Mouse (Mus musculus) midbrain, embryonic 12.5 days (tissue): Measurements from ENCODE around the gene Ceacam1. TPM values are rescaled to one million over a fixed set of nuclear protein-coding genes. Genes with fewer than 3 reads are reported as not detected.
"Not testable (repeated sequence)": the region's sequence is repeated elsewhere in the genome, so short reads cannot be mapped to it uniquely, and the experiment has no call there.

Experiments used
- ATAC-seq: fragments of 200-750 bp; cut with Nextera tagmentation; 2 replicates; pipeline ENCODE4 v1.8.0; 2017; ENCODE audit warnings: low read depth, moderate TSS enrichment, moderate library complexity; ENCODE audit not compliant: low FRiP score
- H3K27ac ChIP-seq: fragments of 300-500 bp; sonication (generic); replicated peaks from 2 replicates; pipeline ENCODE4 v1.5.1; 2016; ENCODE audit warnings: mild to moderate bottlenecking
- H3K27me3 ChIP-seq: fragments of 300-500 bp; sonication (generic); 2 replicates; pipeline ENCODE4 v1.6.1; 2016; ENCODE audit warnings: mild to moderate bottlenecking
- H3K36me3 ChIP-seq: fragments of 300-500 bp; sonication (generic); 2 replicates; pipeline ENCODE4 v1.6.1; 2016
- H3K4me1 ChIP-seq: fragments of 300-500 bp; sonication (generic); 2 replicates; pipeline ENCODE4 v1.6.1; 2016
- H3K4me2 ChIP-seq: fragments of 300-500 bp; sonication (generic); replicated peaks from 2 replicates; pipeline ENCODE4 v1.6.1; 2016; ENCODE audit warnings: mild to moderate bottlenecking, moderate library complexity
- H3K4me3 ChIP-seq: fragments of 300-500 bp; sonication (generic); 2 replicates; pipeline ENCODE4 v1.5.1; 2016; ENCODE audit warnings: mild to moderate bottlenecking
- H3K9ac ChIP-seq: fragments of 300-500 bp; sonication (generic); replicated peaks from 2 replicates; pipeline ENCODE4 v1.6.1; 2016; ENCODE audit warnings: mild to moderate bottlenecking, moderate library complexity
- H3K9me3 ChIP-seq: fragments of 300-500 bp; sonication (generic); 2 replicates; pipeline ENCODE4 v1.6.1; 2016; ENCODE audit warnings: mild to moderate bottlenecking
- WGBS: fragments of 180-500 bp; shearing (Covaris S2); methylation state at CpG from one replicate; pipeline ENCODE4 v1.1.7; 2016; 5-methylcytosine and 5-hydroxymethylcytosine counted together
- polyA plus RNA-seq: library from polyadenylated mRNA; unstranded; fragments of >200 nt; fragmentation: Nextera tagmentation; extraction: Ambion mirVana; gene quantifications from 2 replicates; pipeline ENCODE4 v1.2.1, GENCODE M21; 2016

Gene Ceacam1
- 0.64 and 0.73 TPM in 2 replicates for polyA plus RNA-seq

DNA sequence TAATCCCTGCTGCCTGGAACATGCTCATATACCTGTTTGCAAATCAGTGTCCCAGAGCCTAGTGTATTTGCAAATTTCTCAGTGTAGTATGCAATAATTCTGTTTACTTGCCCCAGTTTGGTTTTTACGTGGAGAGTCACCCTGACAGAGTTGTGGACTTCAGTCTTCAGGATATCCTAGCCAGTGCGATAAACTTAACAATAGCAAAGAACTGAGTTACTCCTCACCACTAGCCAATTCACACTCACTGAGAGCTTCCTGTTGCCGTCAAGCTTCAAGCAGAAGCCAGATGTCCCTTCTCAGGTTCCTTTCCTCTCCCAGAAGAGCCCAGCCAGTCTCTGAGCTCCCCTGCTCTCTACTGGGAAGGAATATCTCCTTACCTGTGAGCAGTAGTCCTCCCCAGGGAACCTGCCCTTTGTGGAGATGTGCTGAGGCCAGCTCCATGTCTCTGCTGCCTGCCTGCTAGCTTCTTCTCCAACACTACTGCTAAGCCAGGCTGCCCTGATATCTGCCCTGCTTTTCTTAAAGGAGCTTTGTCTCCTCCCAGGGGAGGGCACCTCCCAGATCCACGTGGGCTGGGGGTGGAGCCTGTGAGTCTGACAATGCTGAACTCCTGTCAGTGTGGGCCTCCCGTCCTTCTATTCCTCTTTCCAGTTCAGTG lies at the start of gene Ceacam1:
Gene Ceacam1, minus strand, starts transcription at position 513 of the 661 bp plus-strand sequence.
- H3K4me1 ChIP-seq, ATAC-seq, H3K9ac ChIP-seq, H3K36me3 ChIP-seq, H3K27ac ChIP-seq, H3K4me2 ChIP-seq, H3K4me3 ChIP-seq, H3K9me3 ChIP-seq, H3K27me3 ChIP-seq: not testable (repeated sequence)
- 39% methylated on average over 5 of the region's 5 CpGs for WGBS

- 83% methylated on average over 2 of the region's 5 CpGs for WGBS
- not testable (repeated sequence) for ATAC-seq, H3K9ac ChIP-seq, H3K36me3 ChIP-seq, H3K4me2 ChIP-seq, H3K4me3 ChIP-seq, H3K27me3 ChIP-seq, H3K4me1 ChIP-seq, H3K27ac ChIP-seq, H3K9me3 ChIP-seq
These were observed 38.8 kb upstream of the Ceacam1 start for GRCm38 (mm10) chr7:25516070-25516777.

- not testable (repeated sequence) for H3K27ac ChIP-seq, H3K9ac ChIP-seq, H3K4me3 ChIP-seq, H3K4me2 ChIP-seq, H3K36me3 ChIP-seq, H3K4me1 ChIP-seq, H3K27me3 ChIP-seq, ATAC-seq, H3K9me3 ChIP-seq
- 70% methylated on average over 1 of the region's 1 CpGs for WGBS
These were observed 38.3 kb upstream of the Ceacam1 start for GRCm38 (mm10) chr7:25515667-25516066.

DNA sequence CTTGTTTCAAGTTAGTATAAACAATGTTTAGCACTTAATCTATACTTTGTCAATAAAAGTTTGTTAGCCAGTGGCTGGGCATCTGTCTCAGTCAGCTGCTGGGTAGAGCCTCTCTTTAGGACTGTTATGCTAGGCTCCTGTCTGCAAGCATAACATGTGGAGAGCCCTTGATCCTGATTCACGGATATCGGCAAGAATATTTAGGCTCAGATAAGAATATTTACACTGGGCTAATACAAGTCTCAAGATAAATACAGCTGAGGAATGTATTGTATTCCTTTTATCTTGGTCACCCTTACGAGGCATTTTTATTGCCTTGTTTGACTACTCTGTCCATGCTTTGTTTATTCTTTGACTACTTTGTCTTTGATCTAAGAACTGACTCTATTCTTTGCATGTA lies 32.5 kb upstream of the Ceacam1 start:
- Histone ChIP-seq H3K4me1 (no peaks in the 10 kb centered on the region), H3K36me3 (no peaks in the 10 kb centered on the region), H3K27me3 (no peaks in the 10 kb centered on the region), H3K9ac (no peak overlapping the region), H3K9me3 (no peaks in the 10 kb centered on the region), H3K27ac (no peak overlapping the region), H3K4me2 (no peak overlapping the region), H3K4me3 (no peak overlapping the region)
- no peak for ATAC-seq
- WGBS, result 66% methylated on average over 3 of the region's 3 CpGs

- Histone ChIP-seq H3K27me3 (no peaks in the 10 kb centered on the region), H3K9me3 (no peaks in the 10 kb centered on the region), H3K4me1 (no peaks in the 10 kb centered on the region), H3K9ac (no peak overlapping the region), H3K4me2 (no peak overlapping the region), H3K27ac (no peak overlapping the region), H3K4me3 (no peak overlapping the region), H3K36me3 (no peaks in the 10 kb centered on the region)
- WGBS, result 94% methylated on average over 1 of the region's 1 CpGs
- ATAC-seq, result no peak
These were observed 17.2 kb upstream of the Ceacam1 start for GRCm38 (mm10) chr7:25494649-25495048.

DNA sequence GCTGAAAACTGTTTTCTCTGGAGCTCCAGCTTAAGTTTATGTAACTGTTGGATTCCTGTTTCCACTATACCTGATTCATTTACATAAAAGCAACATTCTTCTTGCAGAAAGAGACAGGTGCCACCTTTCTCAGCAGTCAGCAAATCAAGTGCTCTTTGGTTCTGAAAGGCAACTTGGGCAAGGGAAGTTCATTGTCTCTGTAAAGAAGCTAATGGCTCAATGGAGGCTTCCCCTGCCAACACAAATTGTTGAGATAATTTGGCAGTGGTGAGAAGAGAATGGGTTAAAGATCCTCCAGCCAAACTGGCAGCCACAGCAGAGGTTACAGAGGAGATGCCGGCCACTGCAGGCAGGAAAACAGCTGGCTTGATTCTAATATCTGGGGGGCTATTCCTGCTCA lies 13.3 kb upstream of the Ceacam1 start:
- H3K9ac ChIP-seq, H3K4me1 ChIP-seq, H3K27ac ChIP-seq, H3K27me3 ChIP-seq, H3K36me3 ChIP-seq, H3K4me3 ChIP-seq, H3K4me2 ChIP-seq, H3K9me3 ChIP-seq, ATAC-seq: not testable (repeated sequence)
- no CpG with 5 or more reads among the region's 1 CpGs for WGBS

- H3K9ac ChIP-seq, ATAC-seq, H3K27me3 ChIP-seq, H3K36me3 ChIP-seq, H3K27ac ChIP-seq, H3K4me2 ChIP-seq, H3K9me3 ChIP-seq, H3K4me3 ChIP-seq, H3K4me1 ChIP-seq: not testable (repeated sequence)
- 85% methylated on average over 3 of the region's 3 CpGs for WGBS
These were observed 12.0 kb upstream of the Ceacam1 start for GRCm38 (mm10) chr7:25489382-25489781.

DNA sequence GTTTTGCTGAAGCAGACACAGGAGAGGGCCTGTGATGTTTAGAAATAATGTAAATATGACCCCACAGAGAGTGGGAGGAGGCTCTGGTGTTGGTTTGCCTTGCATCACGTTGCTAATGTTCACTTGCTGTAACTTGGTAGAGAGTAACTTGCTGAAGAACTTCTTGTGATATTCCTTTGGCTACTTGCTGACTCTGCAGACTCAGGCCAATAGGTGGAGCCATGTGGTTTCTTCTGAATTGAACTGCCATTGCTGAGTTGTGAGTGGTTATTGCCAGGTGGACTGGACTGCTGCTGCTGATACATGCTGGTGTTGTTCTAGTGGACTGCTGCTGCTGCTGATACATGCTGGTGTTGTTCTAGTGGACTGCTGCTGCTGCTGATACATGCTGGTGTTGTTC lies 8.8 kb upstream of the Ceacam1 start:
- H3K4me1 ChIP-seq, result 0 out of 2 replicates have a peak, but pooled peaks cover 2% of the 10 kb centered on the region
- ATAC-seq, result no peak
- WGBS, result 16% methylated on average over 1 of the region's 1 CpGs
- H3K27me3 ChIP-seq, result no peaks in the 10 kb centered on the region
- H3K27ac ChIP-seq, result no peak overlapping the region
- H3K4me2 ChIP-seq, result no peak overlapping the region
- no peak overlapping the region for H3K4me3 ChIP-seq
- H3K9me3 ChIP-seq, result no peaks in the 10 kb centered on the region
- H3K36me3 ChIP-seq, result no peaks in the 10 kb centered on the region
- no peak overlapping the region for H3K9ac ChIP-seq

- Histone ChIP-seq H3K27ac (no peak overlapping the region), H3K9me3 (no peaks in the 10 kb centered on the region), H3K9ac (no peak overlapping the region), H3K27me3 (no peaks in the 10 kb centered on the region), H3K4me3 (no peak overlapping the region), H3K4me1 (0 out of 2 replicates have a peak, but pooled peaks cover 2% of the 10 kb centered on the region), H3K4me2 (no peak overlapping the region), H3K36me3 (no peaks in the 10 kb centered on the region)
- no peak for ATAC-seq
- 63% methylated on average over 5 of the region's 5 CpGs for WGBS
These were observed 7.7 kb upstream of the Ceacam1 start for GRCm38 (mm10) chr7:25485061-25485460.

DNA sequence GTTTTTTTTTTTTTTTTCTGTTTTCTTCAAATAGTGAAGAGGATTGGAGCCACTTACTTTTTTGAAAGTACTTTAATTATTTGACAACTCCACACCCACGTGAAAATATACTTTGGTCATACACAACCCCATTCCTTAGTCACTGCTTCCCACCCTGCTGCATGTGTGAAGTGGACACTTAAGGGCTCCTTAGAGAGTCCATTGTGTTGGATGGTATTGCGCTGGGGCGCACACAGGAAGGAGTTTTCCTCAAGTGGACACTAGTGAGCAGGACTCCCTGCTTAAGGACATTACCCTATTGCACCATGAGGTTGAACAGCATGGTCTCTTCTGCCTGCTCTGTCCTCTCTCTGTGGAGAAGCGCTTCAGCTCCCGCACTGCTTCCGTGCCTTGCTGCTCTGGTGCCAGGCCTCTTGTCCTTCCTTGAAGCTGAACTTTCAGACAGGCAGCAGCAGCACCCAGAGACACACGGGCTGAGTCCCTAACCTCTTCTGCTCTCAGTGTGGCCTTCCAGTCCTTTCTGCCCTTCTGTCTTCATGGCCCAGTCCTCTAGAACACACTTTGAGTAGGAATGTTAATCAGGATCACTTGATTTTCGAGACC lies 5.8 kb upstream of the Ceacam1 start:
- WGBS, result 73% methylated on average over 8 of the region's 8 CpGs
- 0 out of 2 replicates have a peak, but pooled peaks cover 2% of the 10 kb centered on the region for H3K4me1 ChIP-seq
- ATAC-seq, result no peak

DNA sequence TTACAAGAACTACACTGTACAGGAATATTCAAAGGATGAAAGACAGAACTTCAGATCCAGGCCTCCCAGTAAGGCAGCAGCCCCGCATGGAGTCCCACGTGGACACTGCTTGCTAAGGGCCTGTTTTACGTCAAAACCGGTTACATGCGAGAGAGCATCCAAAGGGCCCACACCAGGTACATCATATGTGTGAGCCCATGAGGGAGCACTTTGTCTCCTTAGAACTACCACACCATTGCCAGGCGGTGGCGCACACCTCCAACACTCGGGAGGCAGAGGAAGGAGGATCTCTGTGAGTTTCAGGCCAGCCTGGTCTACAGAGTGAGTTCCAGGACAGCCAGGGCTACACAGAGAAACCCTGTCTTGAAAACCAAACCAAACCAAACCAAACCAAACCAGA lies 3.4 kb upstream of the Ceacam1 start:
- H3K27me3 ChIP-seq, H3K9me3 ChIP-seq, H3K4me2 ChIP-seq, ATAC-seq, H3K27ac ChIP-seq, H3K36me3 ChIP-seq, H3K9ac ChIP-seq, H3K4me1 ChIP-seq, H3K4me3 ChIP-seq: not testable (repeated sequence)
- 67% methylated on average over 8 of the region's 8 CpGs for WGBS

More for the DNA sequence above, 5.8 kb upstream of the Ceacam1 start:
- H3K36me3 ChIP-seq, result no peaks in the 10 kb centered on the region
- H3K27me3 ChIP-seq, result no peaks in the 10 kb centered on the region
- no peak overlapping the region for H3K4me2 ChIP-seq
- no peak overlapping the region for H3K4me3 ChIP-seq
- H3K9ac ChIP-seq, result no peak overlapping the region
- H3K9me3 ChIP-seq, result no peaks in the 10 kb centered on the region
- no peak overlapping the region for H3K27ac ChIP-seq

- Histone ChIP-seq H3K9ac (no peak overlapping the region), H3K4me2 (no peak overlapping the region), H3K9me3 (no peaks in the 10 kb centered on the region), H3K36me3 (no peaks in the 10 kb centered on the region), H3K27me3 (no peaks in the 10 kb centered on the region), H3K4me3 (no peak overlapping the region), H3K4me1 (0 out of 2 replicates have a peak, but pooled peaks cover 2% of the 10 kb centered on the region), H3K27ac (no peak overlapping the region)
- 0% methylated on average over 1 of the region's 1 CpGs for WGBS
- ATAC-seq, result no peak
These were observed 2.0 kb upstream of the Ceacam1 start for GRCm38 (mm10) chr7:25479440-25479839.
